Mouse (Mus musculus) splenic B cell, adult 2 months (primary cell): ENCODE results near the gene Neurod2.
A peak's percentile ranks its signal among the peaks of the same experiment; 100 is the strongest.

ENCODE experiments used
- DNase-seq: peaks from one replicate; pipeline ENCODE4 v3.0.0-alpha.2; 2011; ENCODE audit warnings: low read depth, low spot score
- H3K27me3 ChIP-seq: 2 replicates; pipeline ENCODE4 v1.6.1; 2012; ENCODE audit warnings: mild to moderate bottlenecking, low read length, moderate library complexity, mixed read lengths; ENCODE audit not compliant: control insufficient read depth, poor library complexity, insufficient read depth, severe bottlenecking
- H3K36me3 ChIP-seq: 2 replicates; pipeline ENCODE4 v1.6.1; 2012; ENCODE audit warnings: mild to moderate bottlenecking, low read length, moderate library complexity, mixed read lengths; ENCODE audit not compliant: control insufficient read depth, poor library complexity, insufficient read depth, severe bottlenecking

Gene Neurod2

GRCm38 (mm10) chr11:98320381-98320780, 9.1 kb downstream of the Neurod2 start:
- H3K27me3 ChIP-seq = peaks cover 2% of the 10 kb centered on the region; the same call in 1 of the 2 replicates
- DNase-seq = no peak
- H3K36me3 ChIP-seq = no peaks in the 10 kb centered on the region

- Histone ChIP-seq H3K27me3 (peaks cover 2% of the 10 kb centered on the region; the same call in 1 of the 2 replicates), H3K36me3 (no peaks in the 10 kb centered on the region)
- no peak for DNase-seq
Observed at GRCm38 (mm10) chr11:98319944-98320343, 9.5 kb downstream of the Neurod2 start.

- H3K36me3 ChIP-seq = no peaks in the 10 kb centered on the region
- no peak for DNase-seq
- peaks cover 2% of the 10 kb centered on the region; the same call in 1 of the 2 replicates for H3K27me3 ChIP-seq
Observed at GRCm38 (mm10) chr11:98319544-98319943, 9.9 kb downstream of the Neurod2 start.

GRCm38 (mm10) chr11:98319120-98319519, 10.3 kb downstream of the Neurod2 start:
- Histone ChIP-seq H3K27me3 (peaks cover 2% of the 10 kb centered on the region; the same call in 1 of the 2 replicates), H3K36me3 (no peaks in the 10 kb centered on the region)
- no peak for DNase-seq

GRCm38 (mm10) chr11:98318421-98319116, 10.9 kb downstream of the Neurod2 start:
- no peak for DNase-seq
- no peaks in the 10 kb centered on the region for H3K36me3 ChIP-seq
- H3K27me3 ChIP-seq = peaks cover 2% of the 10 kb centered on the region; the same call in 1 of the 2 replicates

GRCm38 (mm10) chr11:98317479-98317878, 12.0 kb downstream of the Neurod2 start:
- H3K27me3 ChIP-seq = peaks cover 2% of the 10 kb centered on the region; the same call in 1 of the 2 replicates
- H3K36me3 ChIP-seq = no peaks in the 10 kb centered on the region
- DNase-seq = no peak

GRCm38 (mm10) chr11:98313790-98314323, 15.6 kb downstream of the Neurod2 start:
- peaks cover 2% of the 10 kb centered on the region; the same call in 1 of the 2 replicates for H3K27me3 ChIP-seq
- peak; percentile 52 for DNase-seq

GRCm38 (mm10) chr11:98298484-98299205, 30.8 kb downstream of the Neurod2 start:
- Histone ChIP-seq H3K27me3 (no peaks in the 10 kb centered on the region; the same call in 1 of the 2 replicates), H3K36me3 (no peaks in the 10 kb centered on the region)
- DNase-seq = no peak

More at GRCm38 (mm10) chr11:98313790-98314323, 15.6 kb downstream of the Neurod2 start:
- no peaks in the 10 kb centered on the region for H3K36me3 ChIP-seq

GRCm38 (mm10) chr11:98297778-98298177, 31.7 kb downstream of the Neurod2 start:
- H3K36me3 ChIP-seq = no peaks in the 10 kb centered on the region
- no peaks in the 10 kb centered on the region; the same call in 1 of the 2 replicates for H3K27me3 ChIP-seq
- no peak for DNase-seq

- no peaks in the 10 kb centered on the region; the same call in 1 of the 2 replicates for H3K27me3 ChIP-seq
- no peak for DNase-seq
- H3K36me3 ChIP-seq = no peaks in the 10 kb centered on the region
Observed at GRCm38 (mm10) chr11:98296916-98297315, 32.5 kb downstream of the Neurod2 start.

GRCm38 (mm10) chr11:98296277-98296676, 33.2 kb downstream of the Neurod2 start:
- Histone ChIP-seq H3K27me3 (no peaks in the 10 kb centered on the region; the same call in 1 of the 2 replicates), H3K36me3 (no peaks in the 10 kb centered on the region)
- peak; percentile 30 for DNase-seq

GRCm38 (mm10) chr11:98295013-98295585, 34.3 kb downstream of the Neurod2 start:
- DNase-seq = no peak
- Histone ChIP-seq H3K27me3 (no peaks in the 10 kb centered on the region; the same call in 1 of the 2 replicates), H3K36me3 (no peaks in the 10 kb centered on the region)

GRCm38 (mm10) chr11:98294188-98295012, 35.0 kb downstream of the Neurod2 start:
- DNase-seq = peak; percentile 28

GRCm38 (mm10) chr11:98293070-98293469, 36.4 kb downstream of the Neurod2 start:
- Histone ChIP-seq H3K27me3 (no peaks in the 10 kb centered on the region; the same call in 1 of the 2 replicates), H3K36me3 (no peaks in the 10 kb centered on the region)
- no peak for DNase-seq

More at GRCm38 (mm10) chr11:98294188-98295012, 35.0 kb downstream of the Neurod2 start:
- Histone ChIP-seq H3K36me3 (no peaks in the 10 kb centered on the region), H3K27me3 (no peaks in the 10 kb centered on the region; the same call in 1 of the 2 replicates)
